Mouse (Mus musculus): ENCODE data around the gene Tmprss11d. TPM values are rescaled to one million over a fixed set of nuclear protein-coding genes. Genes with fewer than 3 reads are reported as not detected.

Gene Tmprss11d
- polyA plus RNA-seq, 1 experiment from 2014 or later: not detected

- Histone ChIP-seq H3K9me3 (replicated peaks) (no peaks in the 10 kb centered on the region), H3K36me3 (replicated peaks) (no peaks in the 10 kb centered on the region), H3K4me2 (no peak overlapping the region), H3K9ac (no peak overlapping the region), H3K27me3 (no peaks in the 10 kb centered on the region), H3K4me3 (replicated peaks) (no peak overlapping the region), H3K4me1 (replicated peaks) (no peaks in the 10 kb centered on the region), H3K27ac (replicated peaks) (no peak overlapping the region)
- ATAC-seq (ENCODE audit: insufficient read depth): no peak
- 67% methylated on average over 8 of the region's 8 CpGs for WGBS (ENCODE audit: insufficient replicate concordance)
These were observed 69.3 kb downstream of the Tmprss11d start for GRCm38 (mm10) chr5:86303877-86304276.

GRCm38 (mm10) chr5:86289208-86289607 is 84.0 kb downstream of the Tmprss11d start, which contains the start of gene Tmprss11c:
Gene Tmprss11c, minus strand, starts transcription at chr5:86289308.
- H3K36me3 ChIP-seq (replicated peaks): no peaks in the 10 kb centered on the region
- 59% methylated on average over 4 of the region's 4 CpGs for WGBS (ENCODE audit: insufficient replicate concordance)
- no peak within 1 kb of the TSS for H3K4me3 ChIP-seq (replicated peaks)
- H3K27ac ChIP-seq (replicated peaks): no peak within 1 kb of the TSS
- no peak within 1 kb of the TSS for H3K9ac ChIP-seq
- no peaks in the 10 kb centered on the region for H3K9me3 ChIP-seq (replicated peaks)
- H3K4me1 ChIP-seq (replicated peaks): no peaks in the 10 kb centered on the region
- ATAC-seq (ENCODE audit: insufficient read depth): no peak
- H3K27me3 ChIP-seq: no peaks in the 10 kb centered on the region
- no peak within 1 kb of the TSS for H3K4me2 ChIP-seq

Other genes with a start within 250 kb of the Tmprss11d start
- 3.1 and 3.2 TPM in 2 replicates for gene Uba6, start 200.6 kb downstream of the Tmprss11d start, polyA plus RNA-seq (2015; fragmentation: Nextera tagmentation; extraction: Ambion mirVana)
- gene Gnrhr, start 175.5 kb downstream of the Tmprss11d start, polyA plus RNA-seq (2015; fragmentation: Nextera tagmentation; extraction: Ambion mirVana): not detected in 2 replicates
- gene Tmprss11c, start 84.1 kb downstream of the Tmprss11d start, polyA plus RNA-seq (2015; fragmentation: Nextera tagmentation; extraction: Ambion mirVana): not detected in 2 replicates
- not detected in 2 replicates for gene Tmprss11a, start 95.6 kb upstream of the Tmprss11d start, polyA plus RNA-seq (2015; fragmentation: Nextera tagmentation; extraction: Ambion mirVana)
- gene Tmprss11g, start 145.2 kb upstream of the Tmprss11d start, polyA plus RNA-seq (2015; fragmentation: Nextera tagmentation; extraction: Ambion mirVana): not detected in 2 replicates

Data from liver, embryonic 15.5 days (tissue).